Mouse (Mus musculus): ENCODE results near the gene Ano9.

GRCm38 (mm10) chr7:141064175-141064574 lies 53.4 kb downstream of the Ano9 start:
- TF ChIP-seq POLR2A (IDR thresholded peaks at IDR 0.05; ENCODE audit: low read depth, low read length) (no peak), CTCF (IDR thresholded peaks at IDR 0.05; ENCODE audit: borderline replicate concordance, insufficient read depth, low read length) (no peak)
